In the genomic region with DNA sequence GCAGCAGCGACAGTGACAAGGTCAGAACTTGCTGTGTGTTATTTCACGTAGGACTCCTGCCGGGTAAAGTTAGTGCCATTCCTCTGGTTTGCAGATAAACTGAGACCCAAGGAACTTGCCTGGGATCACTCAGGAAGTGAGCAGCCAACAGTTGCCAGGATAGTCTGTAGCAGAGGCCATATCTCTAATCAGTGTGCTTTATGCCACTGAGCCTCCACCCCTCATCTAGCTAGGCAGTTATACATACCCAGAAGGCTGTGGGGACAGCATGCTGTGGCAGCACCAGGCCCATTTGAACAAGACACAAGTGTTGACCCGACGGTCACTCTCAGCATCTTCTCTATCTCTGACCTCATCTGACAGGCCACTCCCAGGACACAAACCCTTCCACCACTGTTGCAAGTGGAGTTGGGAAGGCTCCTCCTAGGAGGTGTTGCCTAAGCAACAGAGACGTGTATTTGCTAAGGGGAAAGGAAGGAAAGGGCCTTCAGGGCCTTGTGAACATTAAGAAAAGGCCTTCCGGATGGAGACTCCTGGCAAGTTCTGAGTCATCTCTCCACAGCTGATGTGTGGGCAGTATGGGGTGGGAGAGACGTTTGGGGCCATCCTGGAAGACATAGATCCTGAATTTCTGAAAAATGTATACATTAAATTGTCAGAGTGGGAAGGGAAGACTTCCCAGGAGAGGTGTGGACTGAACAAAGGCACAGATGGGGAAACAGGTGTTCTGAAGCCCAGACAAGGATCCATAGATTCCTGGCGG, we compare ENCODE assay signal across 18 mouse cellular contexts.
DNase-seq lines count a peak whose midpoint lies in the region; ATAC-seq lines count a peak whose summit lies in the region.
"Had no signal": no experiment of that assay in that cellular context is flagged by ENCODE, and none has a peak within 500 bp of the region (broad histone marks: within the 10 kb centered on the region; RNA-seq: fewer than 3 reads in every experiment).

No protein-coding gene starts in this region.

- WGBS in midbrain, embryonic 11.5 days: 72% methylated on average over 9 of the region's 9 CpGs
- 57% methylated on average over 9 of the region's 9 CpGs for WGBS in intestine, embryonic 15.5 days

- H3K4me1 ChIP-seq in midbrain, embryonic 11.5 days (ENCODE audit: control insufficient read depth, insufficient read depth, low read length): no peaks in the 10 kb centered on the region
- no peaks in the 10 kb centered on the region for H3K4me1 ChIP-seq in intestine, embryonic 15.5 days (replicated peaks)
- H3K4me1 ChIP-seq: neural tube, embryonic 12.5 days had no signal

- H3K36me3 ChIP-seq in midbrain, embryonic 11.5 days (ENCODE audit: control insufficient read depth, insufficient read depth, low read length): no peaks in the 10 kb centered on the region
- no peaks in the 10 kb centered on the region for H3K36me3 ChIP-seq in intestine, embryonic 15.5 days
- H3K36me3 ChIP-seq: neural tube, embryonic 12.5 days had no signal

- intact Hi-C loops in left cerebral cortex, postnatal 36 days (cut with DNase I): no loop called here

- H3K4me2 ChIP-seq in midbrain, embryonic 11.5 days: no peak overlapping the region
- H3K4me2 ChIP-seq in intestine, embryonic 15.5 days (replicated peaks): no peak overlapping the region
- H3K4me2 ChIP-seq: hindbrain, embryonic 14.5 days; neural tube, embryonic 12.5 days had no signal

- DNase-seq in frontal cortex, postnatal 25 days (ENCODE audit: low spot score in 2 of 2): no peak
- peak; percentile 68 for DNase-seq in right cerebral cortex, adult 18-20 months
- no peak for DNase-seq in right cerebral cortex, postnatal 4 days
- DNase-seq in left cerebral cortex, postnatal 36 days (ENCODE audit: low spot score in 2 of 2): peak; percentile 40 to 51
- DNase-seq in right cerebral cortex, postnatal 36 days (ENCODE audit: low spot score in 2 of 2): peak; percentile 30 to 36
- DNase-seq in midbrain, embryonic 11.5 days (ENCODE audit: low spot score, missing footprints): no peak
- DNase-seq: cerebellum, adult 11-12 months; heart, adult 11 months; kidney, adult 11 months; kidney, postnatal 14 days; lung, adult 2 months; thymus, postnatal 36 days had no signal

- no peak overlapping the region for H3K4me3 ChIP-seq in midbrain, embryonic 11.5 days (ENCODE audit: low read depth, low read length)
- H3K4me3 ChIP-seq in intestine, embryonic 15.5 days (replicated peaks): no peak overlapping the region
- H3K4me3 ChIP-seq: neural tube, embryonic 12.5 days had no signal

- H3K9me3 ChIP-seq in midbrain, embryonic 11.5 days (ENCODE audit: control insufficient read depth, low read length): no peaks in the 10 kb centered on the region
- H3K9me3 ChIP-seq in intestine, embryonic 15.5 days: no peaks in the 10 kb centered on the region
- H3K9me3 ChIP-seq: neural tube, embryonic 12.5 days had no signal

- ATAC-seq in frontal cortex, adult (ENCODE audit: low TSS enrichment): peak; percentile 87
- ATAC-seq in midbrain, embryonic 11.5 days (ENCODE audit: low FRiP score): no peak
- ATAC-seq in intestine, embryonic 15.5 days: no peak
- ATAC-seq: midbrain, embryonic 16.5 days had no signal

- H3K9ac ChIP-seq in midbrain, embryonic 11.5 days (ENCODE audit: low read length): no peak overlapping the region
- H3K9ac ChIP-seq in intestine, embryonic 15.5 days: no peak overlapping the region
- H3K9ac ChIP-seq: hindbrain, embryonic 14.5 days; neural tube, embryonic 12.5 days had no signal

- H3K27me3 ChIP-seq in midbrain, embryonic 11.5 days (ENCODE audit: control insufficient read depth, insufficient read depth, low read length): no peaks in the 10 kb centered on the region
- H3K27me3 ChIP-seq in intestine, embryonic 15.5 days (replicated peaks): no peaks in the 10 kb centered on the region
- H3K27me3 ChIP-seq: CH12.LX; neural tube, embryonic 12.5 days had no signal

- H3K27ac ChIP-seq in midbrain, embryonic 11.5 days (ENCODE audit: low read depth, low read length): no peak overlapping the region
- no peak overlapping the region for H3K27ac ChIP-seq in intestine, embryonic 15.5 days
- H3K27ac ChIP-seq: hindbrain, embryonic 14.5 days; neural tube, embryonic 12.5 days had no signal

Comparison
In these comparisons a context has a peak if more than half of its experiments do, and no peak if none do; other contexts are left out.
1. DNase-seq: peak in right cerebral cortex, adult 18-20 months (single experiment), left cerebral cortex, postnatal 36 days (2 of 2) and right cerebral cortex, postnatal 36 days (2 of 2); none in frontal cortex, postnatal 25 days (0 of 2), right cerebral cortex, postnatal 4 days (single experiment) and midbrain, embryonic 11.5 days (single experiment).